8 mouse cellular contexts compared by ENCODE assay signal in genomic region chr11:52765678-52766254, GRCm38 (mm10). TPM values are rescaled to one million over a fixed set of nuclear protein-coding genes. Genes with fewer than 3 reads are reported as not detected.
A peak's percentile ranks its signal among the peaks of the same experiment; 100 is the strongest.
DNase-seq lines count a peak whose midpoint lies in the region; ATAC-seq lines count a peak whose summit lies in the region.

No protein-coding gene starts in this region.

- peaks cover 50% of the 10 kb centered on the region for H3K27me3 ChIP-seq in kidney, embryonic 16.5 days (ENCODE audit: insufficient read depth, low read length)
- peaks cover 68% of the 10 kb centered on the region for H3K27me3 ChIP-seq in limb, embryonic 15.5 days
- peaks cover 19% of the 10 kb centered on the region for H3K27me3 ChIP-seq in neural tube, embryonic 14.5 days (ENCODE audit: control insufficient read depth, insufficient read depth, low read length)

- H3K9me3 ChIP-seq in kidney, embryonic 16.5 days (ENCODE audit: low read length), result no peaks in the 10 kb centered on the region
- H3K9me3 ChIP-seq in limb, embryonic 15.5 days, result no peaks in the 10 kb centered on the region
- H3K9me3 ChIP-seq in neural tube, embryonic 14.5 days (ENCODE audit: control insufficient read depth, low read length), result no peaks in the 10 kb centered on the region

- peak overlapping the region; percentile 60 for H3K4me3 ChIP-seq in kidney, embryonic 16.5 days (ENCODE audit: low read length)
- peak overlapping the region; percentile 47 for H3K4me3 ChIP-seq in limb, embryonic 15.5 days
- H3K4me3 ChIP-seq in neural tube, embryonic 14.5 days (ENCODE audit: low read depth, low read length), result peak overlapping the region; percentile 61

- no peak overlapping the region for H3K9ac ChIP-seq in kidney, embryonic 16.5 days (replicated peaks; ENCODE audit: low read length)
- H3K9ac ChIP-seq in limb, embryonic 15.5 days, result no peak overlapping the region
- H3K9ac ChIP-seq in neural tube, embryonic 14.5 days (replicated peaks; ENCODE audit: low read depth, low read length), result peak overlapping the region; percentile 70; the same call in 1 of the 2 replicates

- H3K36me3 ChIP-seq in kidney, embryonic 16.5 days (ENCODE audit: insufficient read depth, low read length), result no peaks in the 10 kb centered on the region
- H3K36me3 ChIP-seq in limb, embryonic 15.5 days, result no peaks in the 10 kb centered on the region
- no peaks in the 10 kb centered on the region for H3K36me3 ChIP-seq in neural tube, embryonic 14.5 days (ENCODE audit: control insufficient read depth, insufficient read depth, low read length)

- DNase-seq in adrenal gland, postnatal 25 days, result peak; percentile 37
- peak; percentile 61 to 71 for DNase-seq in cerebellum, postnatal 36 days
- peak; percentile 3 for DNase-seq in heart, adult 8-10 months (ENCODE audit: low spot score)
- peak; percentile 46 for DNase-seq in yolk sac, embryonic 10.5 days (ENCODE audit: low spot score)

- peak overlapping the region; percentile 94 for H3K4me2 ChIP-seq in kidney, embryonic 16.5 days (replicated peaks; ENCODE audit: low read depth, low read length)
- peak overlapping the region; percentile 99 for H3K4me2 ChIP-seq in limb, embryonic 15.5 days
- peak overlapping the region; percentile 98 for H3K4me2 ChIP-seq in neural tube, embryonic 14.5 days (ENCODE audit: low read depth, low read length)

- WGBS in kidney, embryonic 16.5 days, result 1% methylated on average over 21 of the region's 21 CpGs
- WGBS in limb, embryonic 15.5 days, result 4% methylated on average over 21 of the region's 21 CpGs
- WGBS in neural tube, embryonic 14.5 days, result 3% methylated on average over 21 of the region's 21 CpGs

- ATAC-seq in kidney, embryonic 16.5 days (ENCODE audit: low FRiP score, low TSS enrichment), result peak; percentile 42; the same call in 1 of the 2 replicates
- 0 out of 2 replicates have a peak, but pooled peaks have one; percentile 35 for ATAC-seq in limb, embryonic 15.5 days (ENCODE audit: insufficient number of reproducible peaks, low FRiP score, low TSS enrichment, low read depth)
- ATAC-seq in neural tube, embryonic 14.5 days (ENCODE audit: low read depth), result peak; percentile 66; the same call in 1 of the 2 replicates
- no peak for ATAC-seq in monocyte, adult 5-6 weeks (replicated peaks; ENCODE audit: insufficient number of reproducible peaks, low FRiP score, low TSS enrichment, poor library complexity, severe bottlenecking)

- H3K27ac ChIP-seq in kidney, embryonic 16.5 days (ENCODE audit: low read length), result no peak overlapping the region
- H3K27ac ChIP-seq in limb, embryonic 15.5 days, result no peak overlapping the region
- H3K27ac ChIP-seq in neural tube, embryonic 14.5 days (ENCODE audit: low read depth, low read length), result no peak overlapping the region

- peaks cover 12% of the 10 kb centered on the region for H3K4me1 ChIP-seq in kidney, embryonic 16.5 days (ENCODE audit: insufficient read depth, low read length)
- peaks cover 19% of the 10 kb centered on the region for H3K4me1 ChIP-seq in limb, embryonic 15.5 days
- peaks cover 7% of the 10 kb centered on the region; the same call in 1 of the 2 replicates for H3K4me1 ChIP-seq in neural tube, embryonic 14.5 days (ENCODE audit: control insufficient read depth, insufficient read depth, low read length)

RNA-seq across cellular contexts. Expression of gene Fstl4, which starts 1.3 kb away (rescaled TPM):
- total RNA-seq in adrenal gland, postnatal 25 days (2021), result 0.52 and 0.91 TPM in 2 replicates
- total RNA-seq in heart, adult 8-10 months (2022), result 1 to 10 TPM; 3.0 to 9.4 (median 4.3) TPM
- polyA plus RNA-seq in kidney, embryonic 16.5 days (2015; fragmentation: Nextera tagmentation; extraction: Ambion mirVana), result 1.0 and 1.2 TPM in 2 replicates
- 2.6 and 2.8 TPM in 2 replicates for polyA plus RNA-seq in limb, embryonic 15.5 days (2015; fragmentation: Nextera tagmentation; extraction: Ambion mirVana)
- polyA plus RNA-seq in neural tube, embryonic 14.5 days (2014; fragmentation: Nextera tagmentation; extraction: Ambion mirVana), result 12.3 and 14.3 TPM in 2 replicates
- not detected in 3 replicates for total RNA-seq in monocyte, adult 5-6 weeks (2017)

Comparison
In these comparisons a context has a peak if more than half of its experiments do, and no peak if none do; other contexts are left out.
1. DNase-seq: peak in every context shown above with its lines; median percentile 66 in cerebellum, postnatal 36 days; 46 in yolk sac, embryonic 10.5 days; 37 in adrenal gland, postnatal 25 days; 3 in heart, adult 8-10 months.